Mouse (Mus musculus): Measurements from ENCODE around the gene Cfap97d1.

GRCm38 (mm10) chr11:101969835-101970234 is 14.2 kb upstream of the Cfap97d1 start:
- no peak for TF ChIP-seq TCF12 (IDR thresholded peaks at IDR 0.05; ENCODE audit: low read depth, low read length)
- no peak for TF ChIP-seq CTCF (IDR thresholded peaks at IDR 0.05 in 2 of 3, conservative IDR thresholded peaks at IDR 0.05 in 1 of 3; ENCODE audit: control insufficient read depth in 1 of 3, insufficient read depth in 1 of 3, low read depth in 2 of 3, low read length in 3 of 3, poor library complexity in 1 of 3, severe bottlenecking in 1 of 3)
- no peak for TF ChIP-seq POLR2A (IDR thresholded peaks at IDR 0.05; ENCODE audit: control insufficient read depth in 1 of 2, insufficient read depth in 1 of 2, low read depth in 1 of 2, low read length in 2 of 2, poor library complexity in 1 of 2)
- TF ChIP-seq JUND (IDR thresholded peaks at IDR 0.05; ENCODE audit: low read depth, low read length) = no peak
- TF ChIP-seq ZC3H11A (IDR thresholded peaks at IDR 0.05; ENCODE audit: low read depth, low read length) = no peak
- no peak for TF ChIP-seq EP300 (IDR thresholded peaks at IDR 0.05; ENCODE audit: low read depth in 1 of 2, low read length in 2 of 2)
- no peak for TF ChIP-seq NRF1 (IDR thresholded peaks at IDR 0.05; ENCODE audit: insufficient read depth, low read depth, low read length, poor library complexity, severe bottlenecking)
- no peak for TF ChIP-seq MEF2A (IDR thresholded peaks at IDR 0.05; ENCODE audit: extremely low read depth, insufficient replicate concordance, low read depth, low read length, poor library complexity, severe bottlenecking)
- no peak for TF ChIP-seq ZMIZ1 (IDR thresholded peaks at IDR 0.05; ENCODE audit: low read depth, low read length)
- TF ChIP-seq MAFK (IDR thresholded peaks at IDR 0.05; ENCODE audit: borderline replicate concordance, low read depth, low read length) = no peak
- TF ChIP-seq RCOR1 (IDR thresholded peaks at IDR 0.05; ENCODE audit: low read depth, low read length) = no peak
